Mouse (Mus musculus) hindbrain, embryonic 15.5 days (tissue): ENCODE measurements around the gene Mgrn1. TPM values are rescaled to one million over a fixed set of nuclear protein-coding genes. Genes with fewer than 3 reads are reported as not detected.

Source experiments
- ATAC-seq: fragments of 200-750 bp; cut with Nextera tagmentation; 2 replicates; pipeline ENCODE4 v1.8.0; 2017; ENCODE audit warnings: low read depth, moderate number of reproducible peaks, moderate TSS enrichment; ENCODE audit not compliant: low FRiP score
- H3K27ac ChIP-seq: fragments of 300-500 bp; sonication (generic); replicated peaks from 2 replicates; pipeline ENCODE4 v1.5.1; 2015; ENCODE audit warnings: mild to moderate bottlenecking, inconsistent platforms
- H3K27me3 ChIP-seq: fragments of 300-500 bp; sonication (generic); 2 replicates; pipeline ENCODE4 v1.6.1; 2015; ENCODE audit warnings: control low read depth, inconsistent platforms
- H3K36me3 ChIP-seq: fragments of 300-500 bp; sonication (generic); 2 replicates; pipeline ENCODE4 v1.6.1; 2015; ENCODE audit warnings: control low read depth, inconsistent platforms
- H3K4me1 ChIP-seq: fragments of 300-500 bp; sonication (generic); replicated peaks from 2 replicates; pipeline ENCODE4 v1.6.1; 2015; ENCODE audit warnings: control low read depth, inconsistent platforms
- H3K4me2 ChIP-seq: fragments of 300-500 bp; sonication (generic); 2 replicates; pipeline ENCODE4 v1.6.1; 2015; ENCODE audit warnings: moderate library complexity, mild to moderate bottlenecking, inconsistent platforms
- H3K4me3 ChIP-seq: fragments of 300-500 bp; sonication (generic); 2 replicates; pipeline ENCODE4 v1.5.1; 2015; ENCODE audit warnings: mild to moderate bottlenecking, inconsistent platforms
- H3K9ac ChIP-seq: fragments of 300-500 bp; sonication (generic); 2 replicates; pipeline ENCODE4 v1.6.1; 2015; ENCODE audit warnings: inconsistent platforms
- H3K9me3 ChIP-seq: fragments of 300-500 bp; sonication (generic); 2 replicates; pipeline ENCODE4 v1.6.1; 2016; ENCODE audit warnings: control low read depth, inconsistent platforms
- WGBS: fragments of 180-500 bp; shearing (Covaris S2); methylation state at CpG from one replicate; pipeline ENCODE4 v1.1.7; 2015; 5-methylcytosine and 5-hydroxymethylcytosine counted together
- polyA plus RNA-seq: library from polyadenylated mRNA; unstranded; fragments of >200 nt; fragmentation: Nextera tagmentation; extraction: Ambion mirVana; gene quantifications from 2 replicates; pipeline ENCODE4 v1.2.1, GENCODE M21; 2015

The Mgrn1 gene
- polyA plus RNA-seq, 1 experiment from 2014 or later: 126 TPM

DNA sequence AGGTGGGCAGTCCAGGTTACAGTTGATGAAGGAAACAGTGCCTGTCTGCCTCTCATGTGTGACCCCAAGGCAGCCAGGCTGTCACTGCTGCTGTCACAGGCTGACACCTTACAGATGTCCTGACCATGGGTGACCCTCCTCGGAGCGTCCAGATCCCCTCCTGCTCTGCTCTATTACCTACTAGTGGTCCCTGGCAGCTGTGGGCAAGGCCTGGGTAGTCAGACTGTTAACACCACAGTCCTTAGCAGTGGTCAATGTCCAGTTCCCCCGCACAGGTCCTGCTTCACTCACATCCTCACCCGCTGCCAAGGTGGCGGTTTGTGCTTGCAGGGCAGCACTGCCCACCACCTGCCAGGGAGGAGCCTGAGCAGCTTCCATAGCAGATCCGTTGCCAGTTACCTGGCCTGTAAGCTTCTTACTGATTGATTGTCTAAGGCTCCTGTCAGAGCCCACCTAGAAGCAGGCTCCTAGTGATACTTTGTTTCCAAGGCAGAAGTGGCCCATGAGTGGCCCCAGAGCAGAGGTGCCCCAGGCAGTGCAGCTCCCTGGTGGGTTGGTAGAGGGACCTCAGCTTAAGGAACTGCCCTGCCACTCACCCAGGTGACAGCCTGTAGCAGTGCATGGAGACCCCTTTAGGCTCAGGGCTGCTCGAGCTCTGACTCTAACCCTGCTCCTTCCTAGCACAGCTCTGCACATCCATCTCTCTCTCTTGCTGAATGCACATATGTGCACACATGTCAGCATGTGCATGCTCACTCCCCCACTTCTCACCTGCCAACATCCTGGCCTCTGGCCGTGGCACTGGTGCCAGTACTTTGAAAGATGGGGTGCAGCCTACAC lies 51.5 kb downstream of the Mgrn1 start:
- Histone ChIP-seq H3K9me3 (no peaks in the 10 kb centered on the region), H3K27ac (no peak overlapping the region), H3K36me3 (peaks cover 71% of the 10 kb centered on the region), H3K4me3 (no peak overlapping the region), H3K4me1 (peaks cover 22% of the 10 kb centered on the region), H3K9ac (no peak overlapping the region), H3K27me3 (no peaks in the 10 kb centered on the region), H3K4me2 (no peak overlapping the region)
- peak; percentile 4; the same call in 1 of the 2 replicates for ATAC-seq
- WGBS: 90% methylated on average over 8 of the region's 8 CpGs

DNA sequence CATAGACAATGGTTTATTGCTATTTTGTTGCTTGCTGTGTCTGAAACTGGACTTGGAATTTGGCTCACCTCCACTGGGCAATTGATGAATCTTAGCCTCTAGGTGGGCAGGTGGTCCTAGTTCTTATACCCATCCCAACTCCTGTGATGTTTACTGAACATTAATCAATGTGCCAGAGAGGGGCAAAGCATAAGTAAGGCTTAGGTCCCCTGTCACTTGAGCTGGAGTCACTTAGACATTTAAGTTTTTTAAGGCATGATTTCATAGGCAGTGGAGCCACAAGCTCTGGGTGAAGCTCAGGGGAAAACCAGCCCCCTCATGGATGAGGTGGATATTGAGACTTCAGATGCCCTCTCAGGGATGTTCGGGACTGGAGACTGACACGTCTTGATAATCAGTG lies 52.4 kb downstream of the Mgrn1 start, which contains the start of gene Nudt16l1:
Gene Nudt16l1, plus strand, starts transcription at position 301 of the 400 bp plus-strand sequence.
- no peak for ATAC-seq

GRCm38 (mm10) chr16:4938989-4939388 lies 52.9 kb downstream of the Mgrn1 start:
- under 1% methylated on average over 28 of the region's 28 CpGs for WGBS

More for the DNA sequence above, 52.4 kb downstream of the Mgrn1 start, which contains the start of gene Nudt16l1:
- Histone ChIP-seq H3K4me2 (peak within 1 kb of the TSS; percentile 96), H3K9me3 (no peaks in the 10 kb centered on the region), H3K4me3 (peak within 1 kb of the TSS; percentile 92), H3K36me3 (peaks cover 69% of the 10 kb centered on the region), H3K4me1 (peaks cover 22% of the 10 kb centered on the region), H3K27me3 (no peaks in the 10 kb centered on the region), H3K27ac (peak within 1 kb of the TSS; percentile 91), H3K9ac (peak within 1 kb of the TSS; percentile 99)
- WGBS: 5% methylated on average over 2 of the region's 2 CpGs

GRCm38 (mm10) chr16:4939412-4939811 lies 53.4 kb downstream of the Mgrn1 start:
- Histone ChIP-seq H3K9ac (peak overlapping the region; percentile 99), H3K4me3 (peak overlapping the region; percentile 92), H3K4me2 (peak overlapping the region; percentile 96), H3K4me1 (peaks cover 22% of the 10 kb centered on the region), H3K27me3 (no peaks in the 10 kb centered on the region), H3K9me3 (no peaks in the 10 kb centered on the region), H3K36me3 (peaks cover 65% of the 10 kb centered on the region), H3K27ac (peak overlapping the region; percentile 91)
- WGBS: 2% methylated on average over 16 of the region's 16 CpGs
- peak; percentile 64 for ATAC-seq

More at GRCm38 (mm10) chr16:4938989-4939388, 52.9 kb downstream of the Mgrn1 start:
- Histone ChIP-seq H3K9me3 (no peaks in the 10 kb centered on the region), H3K9ac (peak overlapping the region; percentile 99), H3K4me3 (peak overlapping the region; percentile 92), H3K27me3 (no peaks in the 10 kb centered on the region), H3K36me3 (peaks cover 69% of the 10 kb centered on the region), H3K27ac (peak overlapping the region; percentile 91), H3K4me2 (peak overlapping the region; percentile 96), H3K4me1 (peaks cover 22% of the 10 kb centered on the region)
- ATAC-seq: peak; percentile 95

DNA sequence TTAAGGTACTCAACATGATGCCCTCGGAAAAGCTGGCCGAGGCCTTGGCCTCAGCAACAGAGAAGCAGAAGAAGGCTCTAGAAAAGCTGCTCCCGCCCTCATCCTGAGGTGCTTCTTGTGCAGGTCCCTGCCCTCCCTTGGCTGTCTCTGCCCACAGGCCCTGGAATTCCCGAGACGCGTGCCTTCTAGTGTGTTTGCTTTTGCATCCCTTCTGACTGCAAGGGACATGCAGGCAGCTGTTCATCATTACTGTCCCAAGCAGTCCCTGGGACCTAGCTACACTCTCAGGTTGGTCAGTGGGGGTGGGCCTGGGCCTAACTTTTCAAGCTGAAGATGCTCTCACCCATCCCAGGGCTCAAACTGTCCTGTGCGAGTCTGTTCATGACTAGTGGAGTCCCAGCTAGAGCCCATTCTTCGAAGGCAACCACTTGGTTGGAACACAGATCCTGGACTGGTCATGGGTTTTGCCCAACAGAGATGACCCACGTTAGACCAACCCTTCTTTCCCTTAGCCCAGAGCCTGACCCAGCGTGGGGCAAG lies 54.3 kb downstream of the Mgrn1 start:
- Histone ChIP-seq H3K27me3 (no peaks in the 10 kb centered on the region), H3K36me3 (peaks cover 62% of the 10 kb centered on the region), H3K27ac (no peak overlapping the region; the same call in 1 of the 2 replicates), H3K4me3 (peak overlapping the region; percentile 92), H3K4me1 (peaks cover 22% of the 10 kb centered on the region), H3K9ac (no peak overlapping the region), H3K9me3 (no peaks in the 10 kb centered on the region), H3K4me2 (peak overlapping the region; percentile 96)
- 92% methylated on average over 10 of the region's 10 CpGs for WGBS
- no peak for ATAC-seq

GRCm38 (mm10) chr16:4941016-4941415 lies 55.0 kb downstream of the Mgrn1 start:
- H3K36me3 ChIP-seq: peaks cover 63% of the 10 kb centered on the region

GRCm38 (mm10) chr16:4942868-4943267 lies 56.8 kb downstream of the Mgrn1 start:
- peaks cover 22% of the 10 kb centered on the region for H3K4me1 ChIP-seq
- WGBS: 92% methylated on average over 8 of the region's 8 CpGs
- ATAC-seq: no peak
- no peak overlapping the region for H3K9ac ChIP-seq
- H3K9me3 ChIP-seq: no peaks in the 10 kb centered on the region
- H3K27ac ChIP-seq: no peak overlapping the region
- no peak overlapping the region for H3K4me2 ChIP-seq
- H3K27me3 ChIP-seq: no peaks in the 10 kb centered on the region
- H3K36me3 ChIP-seq: peaks cover 63% of the 10 kb centered on the region
- H3K4me3 ChIP-seq: no peak overlapping the region

More at GRCm38 (mm10) chr16:4941016-4941415, 55.0 kb downstream of the Mgrn1 start:
- ATAC-seq: no peak
- Histone ChIP-seq H3K27me3 (no peaks in the 10 kb centered on the region), H3K4me1 (peaks cover 22% of the 10 kb centered on the region), H3K9ac (no peak overlapping the region), H3K27ac (no peak overlapping the region), H3K9me3 (no peaks in the 10 kb centered on the region), H3K4me3 (no peak overlapping the region), H3K4me2 (no peak overlapping the region)

DNA sequence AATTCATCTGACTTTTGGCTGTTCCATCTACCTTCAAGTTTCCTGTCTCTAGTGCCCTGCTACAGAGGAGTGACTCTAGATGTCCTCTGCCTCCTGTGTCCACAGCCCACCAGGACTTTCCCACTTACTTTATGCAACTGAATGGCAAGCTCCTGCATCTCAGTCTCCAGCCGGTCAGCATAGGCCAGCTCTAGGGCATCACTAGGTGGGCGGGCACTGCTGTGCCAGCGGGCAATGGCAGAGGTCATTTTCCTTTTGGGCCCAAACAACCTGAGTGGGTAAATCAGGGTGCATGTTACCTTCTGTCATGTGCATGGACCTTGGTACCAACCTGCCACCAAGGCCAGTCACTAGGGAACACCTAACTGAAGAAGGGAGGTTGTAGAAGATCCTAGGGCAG lies 57.4 kb downstream of the Mgrn1 start:
- Histone ChIP-seq H3K9ac (no peak overlapping the region), H3K4me1 (peaks cover 20% of the 10 kb centered on the region), H3K27me3 (no peaks in the 10 kb centered on the region), H3K27ac (no peak overlapping the region), H3K36me3 (peaks cover 68% of the 10 kb centered on the region), H3K4me3 (no peak overlapping the region), H3K9me3 (no peaks in the 10 kb centered on the region), H3K4me2 (no peak overlapping the region)
- WGBS: 98% methylated on average over 3 of the region's 3 CpGs
- ATAC-seq: no peak

DNA sequence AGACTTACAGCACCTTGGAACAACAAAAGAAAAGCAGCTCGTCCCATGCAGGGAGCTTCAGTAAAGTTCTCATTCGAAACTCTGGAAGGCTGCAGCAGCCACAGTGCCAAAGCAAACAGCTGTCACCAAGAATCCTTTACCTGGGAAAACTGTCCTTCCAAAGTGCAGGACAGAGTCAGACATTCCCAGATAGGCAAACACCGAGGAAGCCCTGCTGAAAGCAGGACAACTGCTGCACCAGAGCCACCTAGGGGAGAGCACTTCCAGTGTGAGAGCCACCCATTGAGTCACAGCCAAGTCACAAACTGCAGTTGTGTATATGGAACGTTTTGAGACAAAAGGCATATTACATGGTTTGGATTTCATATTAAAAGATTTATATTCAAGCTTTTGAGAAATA lies 59.4 kb downstream of the Mgrn1 start:
- Histone ChIP-seq H3K27ac (no peak overlapping the region), H3K9me3 (no peaks in the 10 kb centered on the region), H3K4me1 (peaks cover 6% of the 10 kb centered on the region), H3K9ac (no peak overlapping the region), H3K4me3 (no peak overlapping the region), H3K27me3 (no peaks in the 10 kb centered on the region), H3K4me2 (no peak overlapping the region), H3K36me3 (peaks cover 77% of the 10 kb centered on the region)
- 79% methylated on average over 4 of the region's 4 CpGs for WGBS
- no peak for ATAC-seq

DNA sequence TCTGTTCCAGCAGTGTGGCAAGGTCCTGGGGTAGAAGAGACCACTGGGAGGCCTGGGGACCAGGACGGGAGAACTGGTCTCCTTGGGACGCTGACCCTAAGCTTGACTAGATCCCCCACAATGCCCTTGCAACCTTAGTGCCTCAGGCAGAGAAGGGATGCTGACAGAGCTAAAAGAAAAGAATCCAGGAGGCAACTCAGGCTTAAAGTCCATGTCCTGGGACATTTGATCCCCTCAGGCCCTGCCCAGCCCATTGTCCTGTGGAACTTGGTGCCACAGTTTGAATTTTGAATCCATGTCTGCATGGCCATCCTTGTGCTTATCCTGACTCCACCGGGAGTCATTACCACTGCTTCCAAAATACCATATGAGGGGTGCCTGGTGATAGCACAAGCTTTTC lies 60.1 kb downstream of the Mgrn1 start:
- no peaks in the 10 kb centered on the region for H3K4me1 ChIP-seq
- no peak overlapping the region for H3K4me3 ChIP-seq
- peaks cover 75% of the 10 kb centered on the region for H3K36me3 ChIP-seq
- no peak overlapping the region for H3K9ac ChIP-seq
- no peak overlapping the region for H3K4me2 ChIP-seq
- H3K27me3 ChIP-seq: no peaks in the 10 kb centered on the region
- no peak overlapping the region for H3K27ac ChIP-seq
- no peak for ATAC-seq
- WGBS: 94% methylated on average over 3 of the region's 3 CpGs
- H3K9me3 ChIP-seq: no peaks in the 10 kb centered on the region

DNA sequence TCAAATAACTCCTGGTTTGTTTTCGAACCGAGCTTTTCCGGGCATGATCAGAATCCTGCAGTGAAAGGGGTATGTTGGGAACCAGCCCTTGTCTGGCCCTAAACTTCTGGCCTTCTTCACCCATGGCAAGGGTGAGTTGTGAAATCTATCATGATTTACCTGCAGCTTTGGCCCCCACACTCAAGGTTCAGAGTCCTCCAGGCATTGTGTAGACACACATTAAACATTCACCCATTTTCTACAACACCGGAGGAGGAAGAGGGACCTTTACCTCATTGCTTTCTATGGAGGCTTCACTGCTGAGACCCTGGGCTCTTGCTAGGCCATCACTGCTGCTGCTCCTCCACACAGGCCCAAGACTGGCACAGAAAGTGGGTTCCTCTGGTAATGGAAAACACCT lies 61.3 kb downstream of the Mgrn1 start:
- H3K9ac ChIP-seq: no peak overlapping the region
- no peak overlapping the region for H3K27ac ChIP-seq
- H3K4me3 ChIP-seq: no peak overlapping the region
- no peak for ATAC-seq
- peaks cover 74% of the 10 kb centered on the region for H3K36me3 ChIP-seq
- no peak overlapping the region for H3K4me2 ChIP-seq
- H3K27me3 ChIP-seq: no peaks in the 10 kb centered on the region
- no peaks in the 10 kb centered on the region for H3K4me1 ChIP-seq
- 77% methylated on average over 4 of the region's 4 CpGs for WGBS
- no peaks in the 10 kb centered on the region for H3K9me3 ChIP-seq

DNA sequence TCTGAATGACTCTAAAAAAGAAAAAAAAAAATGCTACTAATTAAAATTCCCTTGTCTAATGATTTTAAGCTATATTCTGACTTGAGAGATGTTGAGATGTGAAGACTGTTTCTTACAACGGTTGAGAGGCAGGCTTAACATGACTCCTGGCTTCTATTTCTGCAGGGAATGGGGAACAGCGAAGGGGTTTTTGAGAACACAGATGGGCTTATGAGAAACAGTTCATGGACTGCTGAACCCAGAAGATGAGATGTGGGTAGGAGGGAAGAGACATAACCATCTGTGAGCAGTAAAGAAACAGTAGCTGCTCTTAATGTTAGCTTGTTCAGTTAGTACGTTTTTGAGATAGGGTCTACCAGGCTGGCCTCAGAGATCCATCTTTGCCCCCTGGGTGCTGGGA lies 70.6 kb downstream of the Mgrn1 start:
- no peak overlapping the region for H3K9ac ChIP-seq
- H3K27ac ChIP-seq: no peak overlapping the region
- H3K4me3 ChIP-seq: no peak overlapping the region
- no peaks in the 10 kb centered on the region for H3K4me1 ChIP-seq
- H3K4me2 ChIP-seq: no peak overlapping the region
- no peak for ATAC-seq
- no peaks in the 10 kb centered on the region for H3K9me3 ChIP-seq
- peaks cover 63% of the 10 kb centered on the region for H3K36me3 ChIP-seq
- no peaks in the 10 kb centered on the region for H3K27me3 ChIP-seq
- 86% methylated on average over 3 of the region's 3 CpGs for WGBS
